Mouse (Mus musculus) limb, embryonic 15.5 days (tissue): ENCODE results near the gene Isy1. TPM values are rescaled to one million over a fixed set of nuclear protein-coding genes. Genes with fewer than 3 reads are reported as not detected.
A peak's percentile ranks its signal among the peaks of the same experiment; 100 is the strongest.

Experiments
- ATAC-seq: fragments of 200-750 bp; cut with Nextera tagmentation; 2 replicates; pipeline ENCODE4 v1.8.0; 2017; ENCODE audit warnings: low read depth, moderate TSS enrichment; ENCODE audit not compliant: insufficient number of reproducible peaks, low FRiP score, low TSS enrichment
- H3K27ac ChIP-seq: fragments of 300-500 bp; sonication (generic); 2 replicates; pipeline ENCODE4 v1.5.1; 2015; ENCODE audit warnings: moderate library complexity, mild to moderate bottlenecking, inconsistent platforms
- H3K27me3 ChIP-seq: fragments of 300-500 bp; sonication (generic); 2 replicates; pipeline ENCODE4 v1.6.1; 2015; ENCODE audit warnings: inconsistent platforms
- H3K36me3 ChIP-seq: fragments of 300-500 bp; sonication (generic); 2 replicates; pipeline ENCODE4 v1.6.1; 2015; ENCODE audit warnings: inconsistent platforms
- H3K4me1 ChIP-seq: fragments of 300-500 bp; sonication (generic); 2 replicates; pipeline ENCODE4 v1.6.1; 2015; ENCODE audit warnings: inconsistent platforms
- H3K4me2 ChIP-seq: fragments of 300-500 bp; sonication (generic); 2 replicates; pipeline ENCODE4 v1.6.1; 2015; ENCODE audit warnings: mild to moderate bottlenecking, inconsistent platforms
- H3K4me3 ChIP-seq: fragments of 300-500 bp; sonication (generic); 2 replicates; pipeline ENCODE4 v1.5.1; 2015; ENCODE audit warnings: mild to moderate bottlenecking, inconsistent platforms
- H3K9ac ChIP-seq: fragments of 300-500 bp; sonication (generic); 2 replicates; pipeline ENCODE4 v1.6.1; 2015; ENCODE audit warnings: inconsistent platforms
- H3K9me3 ChIP-seq: fragments of 300-500 bp; sonication (generic); 2 replicates; pipeline ENCODE4 v1.6.1; 2016; ENCODE audit warnings: inconsistent platforms
- WGBS: fragments of 180-500 bp; shearing (Covaris S2); methylation state at CpG from one replicate; pipeline ENCODE4 v1.1.7; 2015; 5-methylcytosine and 5-hydroxymethylcytosine counted together
- polyA plus RNA-seq: library from polyadenylated mRNA; unstranded; fragments of >200 nt; fragmentation: Nextera tagmentation; extraction: Ambion mirVana; gene quantifications from 2 replicates; pipeline ENCODE4 v1.2.1, GENCODE M21; 2015

The Isy1 gene
- polyA plus RNA-seq, 1 experiment from 2014 or later = 45.6 TPM

- WGBS = 71% methylated on average over 13 of the region's 13 CpGs
- no peak overlapping the region for H3K4me3 ChIP-seq
- H3K9me3 ChIP-seq = no peaks in the 10 kb centered on the region
- H3K36me3 ChIP-seq = peaks cover 41% of the 10 kb centered on the region
- H3K27ac ChIP-seq = no peak overlapping the region
- no peak overlapping the region for H3K9ac ChIP-seq
- ATAC-seq = no peak
- H3K4me1 ChIP-seq = peaks cover 23% of the 10 kb centered on the region
- no peaks in the 10 kb centered on the region for H3K27me3 ChIP-seq
- no peak overlapping the region for H3K4me2 ChIP-seq
Observed at GRCm38 (mm10) chr6:87845031-87845695, 6.6 kb upstream of the Isy1 start.

GRCm38 (mm10) chr6:87842254-87842653 is 3.7 kb upstream of the Isy1 start:
- Histone ChIP-seq H3K36me3 (peaks cover 38% of the 10 kb centered on the region), H3K4me2 (no peak overlapping the region), H3K27ac (no peak overlapping the region), H3K27me3 (no peaks in the 10 kb centered on the region), H3K9ac (no peak overlapping the region), H3K4me3 (no peak overlapping the region), H3K4me1 (peaks cover 16% of the 10 kb centered on the region; the same call in 1 of the 2 replicates), H3K9me3 (no peaks in the 10 kb centered on the region)
- WGBS = 10% methylated on average over 1 of the region's 1 CpGs
- ATAC-seq = no peak

- Histone ChIP-seq H3K9ac (no peak overlapping the region), H3K4me1 (peaks cover 12% of the 10 kb centered on the region; the same call in 1 of the 2 replicates), H3K27ac (no peak overlapping the region), H3K27me3 (no peaks in the 10 kb centered on the region), H3K36me3 (peaks cover 38% of the 10 kb centered on the region), H3K4me3 (no peak overlapping the region), H3K9me3 (no peaks in the 10 kb centered on the region), H3K4me2 (no peak overlapping the region)
- WGBS = 71% methylated on average over 8 of the region's 8 CpGs
- ATAC-seq = no peak
Observed at GRCm38 (mm10) chr6:87841635-87842034, 3.0 kb upstream of the Isy1 start.

GRCm38 (mm10) chr6:87839797-87840341 is 1.3 kb upstream of the Isy1 start:
- no peak overlapping the region for H3K4me2 ChIP-seq
- peaks cover 12% of the 10 kb centered on the region; the same call in 1 of the 2 replicates for H3K4me1 ChIP-seq
- H3K4me3 ChIP-seq = no peak overlapping the region
- no peaks in the 10 kb centered on the region for H3K9me3 ChIP-seq
- H3K27ac ChIP-seq = no peak overlapping the region
- WGBS = 54% methylated on average over 11 of the region's 11 CpGs
- H3K36me3 ChIP-seq = peaks cover 33% of the 10 kb centered on the region
- H3K9ac ChIP-seq = no peak overlapping the region
- no peak for ATAC-seq
- H3K27me3 ChIP-seq = no peaks in the 10 kb centered on the region

GRCm38 (mm10) chr6:87835695-87836094 is 2.9 kb downstream of the Isy1 start, which contains the start of gene Gm45140:
Gene Gm45140, minus strand, starts transcription at chr6:87835795.
- no peak for ATAC-seq
- Histone ChIP-seq H3K4me1 (peaks cover 12% of the 10 kb centered on the region; the same call in 1 of the 2 replicates), H3K27ac (no peak within 1 kb of the TSS), H3K9ac (no peak within 1 kb of the TSS), H3K9me3 (no peaks in the 10 kb centered on the region), H3K4me2 (no peak within 1 kb of the TSS), H3K27me3 (no peaks in the 10 kb centered on the region), H3K36me3 (peaks cover 33% of the 10 kb centered on the region), H3K4me3 (no peak within 1 kb of the TSS)
- 91% methylated on average over 7 of the region's 7 CpGs for WGBS

- peaks cover 88% of the 10 kb centered on the region for H3K36me3 ChIP-seq
- WGBS = 91% methylated on average over 2 of the region's 2 CpGs
- no peaks in the 10 kb centered on the region for H3K27me3 ChIP-seq
- ATAC-seq = no peak
- H3K4me1 ChIP-seq = no peaks in the 10 kb centered on the region
- H3K27ac ChIP-seq = no peak overlapping the region
- H3K4me3 ChIP-seq = no peak overlapping the region
- no peak overlapping the region for H3K4me2 ChIP-seq
- H3K9ac ChIP-seq = no peak overlapping the region
- no peaks in the 10 kb centered on the region for H3K9me3 ChIP-seq
Observed at GRCm38 (mm10) chr6:87820366-87820765, 18.2 kb downstream of the Isy1 start.

- no peaks in the 10 kb centered on the region for H3K9me3 ChIP-seq
- no peak overlapping the region for H3K4me2 ChIP-seq
- H3K27me3 ChIP-seq = no peaks in the 10 kb centered on the region
- peaks cover 43% of the 10 kb centered on the region for H3K36me3 ChIP-seq
- H3K9ac ChIP-seq = no peak overlapping the region
- no peak for ATAC-seq
- no peak overlapping the region for H3K27ac ChIP-seq
- 89% methylated on average over 5 of the region's 5 CpGs for WGBS
- peaks cover 22% of the 10 kb centered on the region for H3K4me1 ChIP-seq
- no peak overlapping the region for H3K4me3 ChIP-seq
Observed at GRCm38 (mm10) chr6:87814486-87814885, 24.1 kb downstream of the Isy1 start.

- Histone ChIP-seq H3K4me3 (peak overlapping the region; percentile 81; the same call in 1 of the 2 replicates), H3K9ac (no peak overlapping the region), H3K27me3 (no peaks in the 10 kb centered on the region), H3K4me2 (peak overlapping the region; percentile 90), H3K4me1 (peaks cover 25% of the 10 kb centered on the region), H3K36me3 (peaks cover 25% of the 10 kb centered on the region), H3K9me3 (no peaks in the 10 kb centered on the region), H3K27ac (peak overlapping the region; percentile 84)
- 67% methylated on average over 1 of the region's 1 CpGs for WGBS
- no peak for ATAC-seq
Observed at GRCm38 (mm10) chr6:87812656-87813055, 25.9 kb downstream of the Isy1 start.

- peak within 1 kb of the TSS; percentile 76 for H3K9ac ChIP-seq
- no peaks in the 10 kb centered on the region for H3K9me3 ChIP-seq
- peak within 1 kb of the TSS; percentile 90 for H3K4me2 ChIP-seq
- peak; percentile 97 for ATAC-seq
- H3K27ac ChIP-seq = peak within 1 kb of the TSS; percentile 85
- H3K36me3 ChIP-seq = peaks cover 16% of the 10 kb centered on the region
- under 1% methylated on average over 51 of the region's 56 CpGs for WGBS
- no peaks in the 10 kb centered on the region for H3K27me3 ChIP-seq
- H3K4me1 ChIP-seq = peaks cover 25% of the 10 kb centered on the region
- peak within 1 kb of the TSS; percentile 81 for H3K4me3 ChIP-seq
Observed at GRCm38 (mm10) chr6:87811675-87812338, 26.8 kb downstream of the Isy1 start, which contains the start of gene Rab43. Gene Rab43, minus strand, starts transcription at chr6:87812164.

GRCm38 (mm10) chr6:87810713-87811669 is 27.6 kb downstream of the Isy1 start:
- H3K27ac ChIP-seq = peak overlapping the region; percentile 85
- H3K9ac ChIP-seq = peak overlapping the region; percentile 76
- H3K4me2 ChIP-seq = peak overlapping the region; percentile 90
- H3K27me3 ChIP-seq = no peaks in the 10 kb centered on the region
- H3K36me3 ChIP-seq = peaks cover 8% of the 10 kb centered on the region; the same call in 1 of the 2 replicates
- H3K4me3 ChIP-seq = peak overlapping the region; percentile 81
- peaks cover 25% of the 10 kb centered on the region for H3K4me1 ChIP-seq
- whole genome bisulfite sequencing = under 1% methylated on average over 77 of the region's 77 CpGs
- H3K9me3 ChIP-seq = no peaks in the 10 kb centered on the region
- peak; percentile 59 for ATAC-seq

- Histone ChIP-seq H3K9me3 (no peaks in the 10 kb centered on the region), H3K36me3 (peaks cover 3% of the 10 kb centered on the region; the same call in 1 of the 2 replicates), H3K4me1 (peaks cover 25% of the 10 kb centered on the region), H3K9ac (peak overlapping the region; percentile 76; the same call in 1 of the 2 replicates), H3K4me2 (peak overlapping the region; percentile 90), H3K27ac (0 out of 2 replicates have a peak overlapping the region, but pooled peaks have one; percentile 22), H3K27me3 (no peaks in the 10 kb centered on the region), H3K4me3 (peak overlapping the region; percentile 81)
- ATAC-seq = no peak
- WGBS = 37% methylated on average over 6 of the region's 6 CpGs
Observed at GRCm38 (mm10) chr6:87810311-87810710, 28.3 kb downstream of the Isy1 start.
